Mouse (Mus musculus) midbrain, embryonic 13.5 days (tissue): ENCODE results near the gene M1ap. TPM values are rescaled to one million over a fixed set of nuclear protein-coding genes. Genes with fewer than 3 reads are reported as not detected.
A peak's percentile ranks its signal among the peaks of the same experiment; 100 is the strongest.

Source experiments
- ATAC-seq: fragments of 200-750 bp; cut with Nextera tagmentation; 2 replicates; pipeline ENCODE4 v1.8.0; 2017; ENCODE audit warnings: mild to moderate bottlenecking, moderate TSS enrichment, moderate library complexity
- H3K27ac ChIP-seq: fragments of 300-500 bp; sonication (generic); 2 replicates; pipeline ENCODE4 v1.5.1; 2015; ENCODE audit warnings: inconsistent platforms, mild to moderate bottlenecking, moderate library complexity
- H3K27me3 ChIP-seq: fragments of 300-500 bp; sonication (generic); 2 replicates; pipeline ENCODE4 v1.6.1; 2015; ENCODE audit warnings: mild to moderate bottlenecking, inconsistent platforms
- H3K36me3 ChIP-seq: fragments of 300-500 bp; sonication (generic); 2 replicates; pipeline ENCODE4 v1.6.1; 2015; ENCODE audit warnings: mild to moderate bottlenecking, inconsistent platforms
- H3K4me1 ChIP-seq: fragments of 300-500 bp; sonication (generic); replicated peaks from 2 replicates; pipeline ENCODE4 v1.6.1; 2015; ENCODE audit warnings: inconsistent platforms
- H3K4me2 ChIP-seq: fragments of 300-500 bp; sonication (generic); replicated peaks from 2 replicates; pipeline ENCODE4 v1.6.1; 2015; ENCODE audit warnings: moderate library complexity, mild to moderate bottlenecking, inconsistent platforms
- H3K4me3 ChIP-seq: fragments of 300-500 bp; sonication (generic); replicated peaks from 2 replicates; pipeline ENCODE4 v1.5.1; 2015; ENCODE audit warnings: mild to moderate bottlenecking, inconsistent platforms
- H3K9ac ChIP-seq: fragments of 300-500 bp; sonication (generic); replicated peaks from 2 replicates; pipeline ENCODE4 v1.6.1; 2015; ENCODE audit warnings: mild to moderate bottlenecking, inconsistent platforms
- H3K9me3 ChIP-seq: fragments of 300-500 bp; sonication (generic); 2 replicates; pipeline ENCODE4 v1.6.1; 2016; ENCODE audit warnings: mild to moderate bottlenecking, inconsistent platforms
- WGBS: fragments of 180-500 bp; shearing (Covaris S2); methylation state at CpG from one replicate; pipeline ENCODE4 v1.1.7; 2015; 5-methylcytosine and 5-hydroxymethylcytosine counted together
- polyA plus RNA-seq: library from polyadenylated mRNA; unstranded; fragments of >200 nt; fragmentation: Nextera tagmentation; extraction: Ambion mirVana; gene quantifications from 2 replicates; pipeline ENCODE4 v1.2.1, GENCODE M21; 2015

Gene M1ap
- polyA plus RNA-seq, 1 experiment from 2014 or later = not detected

GRCm38 (mm10) chr6:83044742-83045141 lies 98.0 kb downstream of the M1ap start:
- H3K4me1 ChIP-seq = no peaks in the 10 kb centered on the region
- H3K36me3 ChIP-seq = no peaks in the 10 kb centered on the region
- no peak overlapping the region for H3K4me2 ChIP-seq
- H3K9ac ChIP-seq = no peak overlapping the region
- H3K4me3 ChIP-seq = no peak overlapping the region
- H3K27ac ChIP-seq = no peak overlapping the region
- no peak for ATAC-seq
- H3K9me3 ChIP-seq = no peaks in the 10 kb centered on the region
- H3K27me3 ChIP-seq = no peaks in the 10 kb centered on the region; the same call in 1 of the 2 replicates
- whole genome bisulfite sequencing = 84% methylated on average over 9 of the region's 9 CpGs

- H3K27me3 ChIP-seq = no peaks in the 10 kb centered on the region
- no peaks in the 10 kb centered on the region for H3K9me3 ChIP-seq
- H3K27ac ChIP-seq = no peak overlapping the region
- 80% methylated on average over 10 of the region's 10 CpGs for WGBS
- H3K9ac ChIP-seq = no peak overlapping the region
- H3K4me1 ChIP-seq = peaks cover 15% of the 10 kb centered on the region
- peaks cover 13% of the 10 kb centered on the region for H3K36me3 ChIP-seq
- H3K4me2 ChIP-seq = no peak overlapping the region
- no peak overlapping the region for H3K4me3 ChIP-seq
- no peak for ATAC-seq
These were observed 102.7 kb downstream of the M1ap start for GRCm38 (mm10) chr6:83049367-83049766.

GRCm38 (mm10) chr6:83053136-83053960 lies 106.6 kb downstream of the M1ap start:
- Histone ChIP-seq H3K36me3 (peaks cover 30% of the 10 kb centered on the region), H3K27ac (peak overlapping the region; percentile 89), H3K4me2 (peak overlapping the region; percentile 79), H3K27me3 (no peaks in the 10 kb centered on the region; the same call in 1 of the 2 replicates), H3K9me3 (no peaks in the 10 kb centered on the region), H3K4me3 (peak overlapping the region; percentile 99), H3K9ac (peak overlapping the region; percentile 93), H3K4me1 (peaks cover 29% of the 10 kb centered on the region)
- ATAC-seq = peak; percentile 3; the same call in 1 of the 2 replicates
- 3% methylated on average over 26 of the region's 26 CpGs for WGBS

- Histone ChIP-seq H3K4me1 (peaks cover 29% of the 10 kb centered on the region), H3K36me3 (peaks cover 30% of the 10 kb centered on the region), H3K27me3 (peaks cover 2% of the 10 kb centered on the region), H3K4me2 (peak within 1 kb of the TSS; percentile 79), H3K9ac (peak within 1 kb of the TSS; percentile 93), H3K27ac (peak within 1 kb of the TSS; percentile 89), H3K4me3 (peak within 1 kb of the TSS; percentile 99), H3K9me3 (no peaks in the 10 kb centered on the region)
- under 1% methylated on average over 64 of the region's 64 CpGs for WGBS
- peak; percentile 99 for ATAC-seq
These were observed 107.6 kb downstream of the M1ap start, which contains the start of gene Aup1 for GRCm38 (mm10) chr6:83054074-83054851. Gene Aup1, plus strand, starts transcription at chr6:83054521.

- H3K9ac ChIP-seq = peak within 1 kb of the TSS; percentile 93
- peaks cover 29% of the 10 kb centered on the region for H3K4me1 ChIP-seq
- no peaks in the 10 kb centered on the region for H3K9me3 ChIP-seq
- ATAC-seq = peak; percentile 67; the same call in 1 of the 2 replicates
- peak within 1 kb of the TSS; percentile 89 for H3K27ac ChIP-seq
- H3K27me3 ChIP-seq = peaks cover 7% of the 10 kb centered on the region
- peak within 1 kb of the TSS; percentile 79 for H3K4me2 ChIP-seq
- H3K36me3 ChIP-seq = peaks cover 30% of the 10 kb centered on the region
- H3K4me3 ChIP-seq = peak within 1 kb of the TSS; percentile 99
- WGBS = 2% methylated on average over 50 of the region's 50 CpGs
These were observed 108.2 kb downstream of the M1ap start, which contains the start of gene Htra2 for GRCm38 (mm10) chr6:83054871-83055431. Gene Htra2, minus strand, starts transcription at chr6:83055273.

- peaks cover 23% of the 10 kb centered on the region for H3K4me1 ChIP-seq
- no peaks in the 10 kb centered on the region for H3K9me3 ChIP-seq
- no peak within 1 kb of the TSS; the same call in 1 of the 2 replicates for H3K9ac ChIP-seq
- H3K36me3 ChIP-seq = peaks cover 17% of the 10 kb centered on the region
- no peak for ATAC-seq
- peaks cover 35% of the 10 kb centered on the region for H3K27me3 ChIP-seq
- H3K27ac ChIP-seq = no peak within 1 kb of the TSS
- no peak within 1 kb of the TSS for H3K4me3 ChIP-seq
- WGBS = 57% methylated on average over 3 of the region's 3 CpGs
- no peak within 1 kb of the TSS for H3K4me2 ChIP-seq
These were observed 111.1 kb downstream of the M1ap start, which contains the start of gene Dqx1 for GRCm38 (mm10) chr6:83057790-83058189. Gene Dqx1, plus strand, starts transcription at chr6:83057844.

GRCm38 (mm10) chr6:83058725-83059124 lies 112.0 kb downstream of the M1ap start:
- no peaks in the 10 kb centered on the region for H3K9me3 ChIP-seq
- H3K27ac ChIP-seq = no peak overlapping the region
- H3K4me1 ChIP-seq = peaks cover 14% of the 10 kb centered on the region
- H3K4me3 ChIP-seq = no peak overlapping the region
- H3K9ac ChIP-seq = no peak overlapping the region
- H3K36me3 ChIP-seq = peaks cover 17% of the 10 kb centered on the region
- no peak for ATAC-seq
- no peak overlapping the region for H3K4me2 ChIP-seq
- WGBS = 87% methylated on average over 2 of the region's 2 CpGs
- peaks cover 45% of the 10 kb centered on the region for H3K27me3 ChIP-seq

- 38% methylated on average over 8 of the region's 8 CpGs for WGBS
- Histone ChIP-seq H3K4me2 (no peak overlapping the region), H3K27me3 (peaks cover 100% of the 10 kb centered on the region), H3K36me3 (no peaks in the 10 kb centered on the region), H3K4me3 (no peak overlapping the region), H3K4me1 (peaks cover 19% of the 10 kb centered on the region), H3K27ac (no peak overlapping the region), H3K9me3 (no peaks in the 10 kb centered on the region), H3K9ac (no peak overlapping the region)
- no peak for ATAC-seq
These were observed 119.3 kb downstream of the M1ap start for GRCm38 (mm10) chr6:83065995-83066394.

GRCm38 (mm10) chr6:83066441-83066840 lies 119.7 kb downstream of the M1ap start:
- no peak overlapping the region for H3K4me2 ChIP-seq
- peaks cover 100% of the 10 kb centered on the region for H3K27me3 ChIP-seq
- 22% methylated on average over 6 of the region's 6 CpGs for WGBS
- no peaks in the 10 kb centered on the region for H3K9me3 ChIP-seq
- no peak overlapping the region for H3K4me3 ChIP-seq
- H3K27ac ChIP-seq = no peak overlapping the region
- H3K4me1 ChIP-seq = peaks cover 24% of the 10 kb centered on the region
- no peak for ATAC-seq
- H3K9ac ChIP-seq = no peak overlapping the region
- H3K36me3 ChIP-seq = no peaks in the 10 kb centered on the region

GRCm38 (mm10) chr6:83068221-83068620 lies 121.5 kb downstream of the M1ap start:
- no peak for ATAC-seq
- Histone ChIP-seq H3K27ac (no peak overlapping the region), H3K4me2 (peak overlapping the region; percentile 26; the same call in 1 of the 2 replicates), H3K4me1 (peaks cover 25% of the 10 kb centered on the region), H3K36me3 (no peaks in the 10 kb centered on the region), H3K27me3 (peaks cover 100% of the 10 kb centered on the region), H3K4me3 (0 out of 2 replicates have a peak overlapping the region, but pooled peaks have one; percentile 14), H3K9me3 (no peaks in the 10 kb centered on the region), H3K9ac (no peak overlapping the region)
- WGBS = 3% methylated on average over 8 of the region's 8 CpGs

- under 1% methylated on average over 79 of the region's 81 CpGs for WGBS
- H3K4me1 ChIP-seq = peaks cover 25% of the 10 kb centered on the region
- H3K27ac ChIP-seq = no peak overlapping the region
- H3K4me3 ChIP-seq = peak overlapping the region; percentile 14
- peaks cover 100% of the 10 kb centered on the region for H3K27me3 ChIP-seq
- no peaks in the 10 kb centered on the region for H3K36me3 ChIP-seq
- H3K9me3 ChIP-seq = no peaks in the 10 kb centered on the region
- H3K9ac ChIP-seq = no peak overlapping the region
- ATAC-seq = no peak
- peak overlapping the region; percentile 26 for H3K4me2 ChIP-seq
These were observed 122.2 kb downstream of the M1ap start for GRCm38 (mm10) chr6:83068706-83069487.
